Mouse (Mus musculus) layer of hippocampus, postnatal 10 days (tissue): Measurements from ENCODE around the gene Ccdc174. TPM values are rescaled to one million over a fixed set of nuclear protein-coding genes. Genes with fewer than 3 reads are reported as not detected.
"Not testable (repeated sequence)": the region's sequence is repeated elsewhere in the genome, so short reads cannot be mapped to it uniquely, and the experiment has no call there.

Experiments
- DNase-seq, 2 experiments: peaks; one replicate each; pipeline ENCODE4 v3.0.0; 2021; ENCODE audit warnings: low spot score in 2 of 2
- long read RNA-seq: library from polyadenylated mRNA; stranded (forward); transcript quantifications from one replicate; pipeline ENCODE4 v2.0.0, GENCODE M21; 2023
- total RNA-seq, 2 experiments: library from RNA; stranded (reverse); gene quantifications; 2 replicates each; pipeline ENCODE4 v1.2.3; 2021

Gene Ccdc174
- 10 to 100 TPM; 22.1 to 23.2 TPM for total RNA-seq
- long read RNA-seq, transcript Ccdc174-201 (11 exons, 1,752 nt) = major isoform, 25 of 29 reads
- long read RNA-seq, partial matches to known transcripts = 2 of 29 reads
- long read RNA-seq, other reads (novel, unspliced or antisense) = 2 of 29 reads

- DNase-seq = peak; percentile 90
These were observed at the start of gene Ccdc174 for GRCm38 (mm10) chr6:91877885-91878651. Gene Ccdc174 (plus strand): TSS chr6:91878053.

- DNase-seq = no peak
These were observed 44.9 kb upstream of the Ccdc174 start for GRCm38 (mm10) chr6:91832863-91833440.

- peak; percentile 72 to 84 for DNase-seq
These were observed 38.6 kb upstream of the Ccdc174 start for GRCm38 (mm10) chr6:91839010-91839871.

- DNase-seq = peak in 1 of 2 experiments; percentile 29
These were observed 34.8 kb upstream of the Ccdc174 start for GRCm38 (mm10) chr6:91842897-91843627.

GRCm38 (mm10) chr6:91843628-91844153 is 34.2 kb upstream of the Ccdc174 start:
- peak in 1 of 2 experiments; percentile 36 for DNase-seq

GRCm38 (mm10) chr6:91852550-91852949 is 25.3 kb upstream of the Ccdc174 start:
- peak; percentile 50 to 53 for DNase-seq

- no peak for DNase-seq
These were observed 19.5 kb upstream of the Ccdc174 start for GRCm38 (mm10) chr6:91858339-91858738.

- DNase-seq = peak; percentile 28 to 35
These were observed 15.0 kb upstream of the Ccdc174 start for GRCm38 (mm10) chr6:91862848-91863247.

GRCm38 (mm10) chr6:91864595-91864994 is 13.3 kb upstream of the Ccdc174 start:
- DNase-seq = no peak

GRCm38 (mm10) chr6:91865601-91866000 is 12.3 kb upstream of the Ccdc174 start:
- DNase-seq = no peak

GRCm38 (mm10) chr6:91868091-91868490 is 9.8 kb upstream of the Ccdc174 start:
- DNase-seq = no peak

- no peak for DNase-seq
These were observed 5.1 kb upstream of the Ccdc174 start for GRCm38 (mm10) chr6:91872781-91873180.

GRCm38 (mm10) chr6:91883859-91884258 is 6.0 kb downstream of the Ccdc174 start:
- no peak for DNase-seq

GRCm38 (mm10) chr6:91889255-91889906 is 11.5 kb downstream of the Ccdc174 start:
- DNase-seq = no peak

- DNase-seq = no peak
These were observed 12.8 kb downstream of the Ccdc174 start for GRCm38 (mm10) chr6:91890615-91891014.

- DNase-seq = no peak
These were observed 13.9 kb downstream of the Ccdc174 start for GRCm38 (mm10) chr6:91891776-91892175.

- DNase-seq = no peak
These were observed 18.9 kb downstream of the Ccdc174 start for GRCm38 (mm10) chr6:91896783-91897182.

GRCm38 (mm10) chr6:91901505-91901904 is 23.7 kb downstream of the Ccdc174 start:
- DNase-seq = peak; percentile 87

- DNase-seq = not testable (repeated sequence)
These were observed 24.7 kb downstream of the Ccdc174 start, which contains the start of gene 4930590J08Rik for GRCm38 (mm10) chr6:91902509-91902908. Gene 4930590J08Rik (plus strand): TSS chr6:91902809.

GRCm38 (mm10) chr6:91914011-91914410 is 36.2 kb downstream of the Ccdc174 start:
- DNase-seq = no peak
